Mouse (Mus musculus) embryonic facial prominence, embryonic 12.5 days (tissue): Measurements from ENCODE around the gene Xrcc5. TPM values are rescaled to one million over a fixed set of nuclear protein-coding genes. Genes with fewer than 3 reads are reported as not detected.

Source experiments
- ATAC-seq: fragments of 200-750 bp; cut with Nextera tagmentation; 2 replicates; pipeline ENCODE4 v1.8.0; 2017; ENCODE audit not compliant: insufficient number of reproducible peaks, insufficient read depth, low FRiP score, low TSS enrichment
- H3K27ac ChIP-seq: fragments of 300-500 bp; sonication (generic); 2 replicates; pipeline ENCODE4 v1.5.1; 2016; ENCODE audit warnings: mild to moderate bottlenecking
- H3K27me3 ChIP-seq: fragments of 300-500 bp; sonication (generic); 2 replicates; pipeline ENCODE4 v1.6.1; 2016; ENCODE audit warnings: mild to moderate bottlenecking, moderate library complexity
- H3K36me3 ChIP-seq: fragments of 300-500 bp; sonication (generic); 2 replicates; pipeline ENCODE4 v1.6.1; 2016; ENCODE audit warnings: mild to moderate bottlenecking
- H3K4me1 ChIP-seq: fragments of 300-500 bp; sonication (generic); 2 replicates; pipeline ENCODE4 v1.6.1; 2016
- H3K4me2 ChIP-seq: fragments of 300-500 bp; sonication (generic); replicated peaks from 2 replicates; pipeline ENCODE4 v1.6.1; 2016; ENCODE audit warnings: mild to moderate bottlenecking, moderate library complexity
- H3K4me3 ChIP-seq: fragments of 300-500 bp; sonication (generic); 2 replicates; pipeline ENCODE4 v1.5.1; 2016; ENCODE audit warnings: mild to moderate bottlenecking
- H3K9ac ChIP-seq: fragments of 300-500 bp; sonication (generic); 2 replicates; pipeline ENCODE4 v1.6.1; 2016; ENCODE audit warnings: mild to moderate bottlenecking, moderate library complexity
- H3K9me3 ChIP-seq: fragments of 300-500 bp; sonication (generic); 2 replicates; pipeline ENCODE4 v1.6.1; 2016; ENCODE audit warnings: mild to moderate bottlenecking, moderate library complexity
- WGBS: fragments of 180-500 bp; shearing (Covaris S2); methylation state at CpG from one replicate; pipeline ENCODE4 v1.1.7; 2016; 5-methylcytosine and 5-hydroxymethylcytosine counted together
- polyA plus RNA-seq: library from polyadenylated mRNA; unstranded; fragments of >200 nt; fragmentation: Nextera tagmentation; extraction: Ambion mirVana; gene quantifications from 2 replicates; pipeline ENCODE4 v1.2.1, GENCODE M21; 2016

Gene Xrcc5
- polyA plus RNA-seq, 1 experiment from 2014 or later: 60.2 TPM

DNA sequence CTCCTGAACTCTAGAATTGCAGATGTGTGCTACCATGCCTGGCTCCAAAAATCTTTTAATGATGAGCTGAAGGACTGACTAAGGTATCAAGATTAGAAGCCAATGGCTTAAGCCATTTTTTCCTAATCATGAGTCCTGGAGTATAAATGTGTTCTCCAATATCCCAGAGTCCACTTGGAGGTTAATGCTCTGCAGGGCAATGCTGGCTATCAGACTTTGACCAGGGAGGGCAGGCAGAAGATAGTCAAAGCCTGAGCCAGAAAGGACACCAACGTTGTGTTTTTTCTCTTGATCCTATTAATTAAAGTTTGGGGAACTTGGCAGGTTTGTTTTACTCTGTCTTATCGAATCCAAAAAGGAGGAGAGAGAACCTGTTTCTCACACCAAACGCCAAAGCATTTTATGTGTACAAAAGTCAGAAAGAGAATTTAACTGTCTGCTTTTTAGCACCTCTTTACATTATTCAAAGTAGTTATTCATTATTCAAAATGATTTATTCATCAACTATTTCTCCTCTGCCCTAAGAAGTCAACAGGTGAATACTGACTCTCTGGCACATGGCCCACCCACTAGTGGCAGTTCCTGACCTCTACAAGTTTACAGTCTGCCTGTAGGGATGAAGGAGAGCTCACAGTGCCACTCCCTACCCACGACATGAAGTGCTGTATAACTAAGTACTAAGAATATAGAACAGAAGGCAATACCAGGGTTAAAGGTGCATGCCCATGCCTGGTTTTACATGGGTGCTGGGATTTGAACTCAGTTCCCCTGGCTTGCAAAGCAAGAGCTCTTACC, 13.2 kb upstream of the Xrcc5 start:
- H3K4me1 ChIP-seq: no peaks in the 10 kb centered on the region
- no peaks in the 10 kb centered on the region for H3K36me3 ChIP-seq
- no peaks in the 10 kb centered on the region for H3K27me3 ChIP-seq
- H3K9me3 ChIP-seq: no peaks in the 10 kb centered on the region
- no peak overlapping the region for H3K4me2 ChIP-seq
- H3K27ac ChIP-seq: no peak overlapping the region
- WGBS: 68% methylated on average over 4 of the region's 4 CpGs
- H3K9ac ChIP-seq: no peak overlapping the region
- no peak overlapping the region for H3K4me3 ChIP-seq
- no peak for ATAC-seq

DNA sequence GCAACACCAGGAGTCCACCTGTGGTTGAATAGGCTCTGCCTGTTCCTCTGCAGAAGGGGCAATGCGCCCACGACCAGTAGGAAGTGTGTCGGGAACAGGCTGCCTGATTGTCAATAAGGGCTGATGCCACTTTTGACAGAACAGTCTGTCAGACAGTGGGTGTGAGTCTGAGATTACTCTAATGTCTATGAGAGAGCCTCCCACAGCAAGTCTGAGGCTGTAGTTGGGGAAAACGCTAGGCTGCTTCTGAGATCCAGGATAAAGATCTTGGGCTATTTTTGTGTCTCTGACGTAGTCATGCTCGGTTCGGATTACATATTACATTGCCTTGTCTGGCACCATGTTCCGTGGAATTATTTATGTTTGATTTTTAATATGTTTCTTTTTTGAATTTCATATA, 11.5 kb upstream of the Xrcc5 start:
- WGBS: 73% methylated on average over 8 of the region's 8 CpGs
- no peaks in the 10 kb centered on the region for H3K36me3 ChIP-seq

DNA sequence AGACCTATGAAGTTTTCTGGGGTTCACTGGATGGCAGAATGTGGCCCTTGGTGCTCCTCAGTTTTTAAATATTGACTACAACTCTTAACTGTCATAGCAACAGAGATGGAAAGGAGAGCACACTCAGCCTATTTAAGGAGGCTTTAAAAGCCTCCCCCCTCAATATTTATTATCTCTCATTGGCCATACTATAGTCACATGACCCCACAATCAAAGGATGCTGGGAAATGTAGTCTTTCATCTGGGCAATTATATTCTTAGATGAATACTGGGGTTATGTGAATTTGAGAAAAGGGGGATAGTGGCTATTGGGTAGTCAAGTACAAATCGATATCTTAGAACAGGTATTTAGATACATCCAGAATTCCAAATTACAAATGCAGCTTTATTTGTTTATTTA, 5.4 kb upstream of the Xrcc5 start:
- no peak overlapping the region for H3K4me3 ChIP-seq
- 82% methylated on average over 1 of the region's 1 CpGs for WGBS
- H3K27me3 ChIP-seq: no peaks in the 10 kb centered on the region
- no peak overlapping the region for H3K4me2 ChIP-seq
- H3K27ac ChIP-seq: no peak overlapping the region
- H3K9me3 ChIP-seq: no peaks in the 10 kb centered on the region
- ATAC-seq: no peak
- no peaks in the 10 kb centered on the region for H3K36me3 ChIP-seq
- no peaks in the 10 kb centered on the region for H3K4me1 ChIP-seq
- no peak overlapping the region for H3K9ac ChIP-seq

More for the DNA sequence above, 11.5 kb upstream of the Xrcc5 start:
- H3K4me1 ChIP-seq: no peaks in the 10 kb centered on the region
- ATAC-seq: no peak
- H3K4me2 ChIP-seq: no peak overlapping the region
- H3K9me3 ChIP-seq: no peaks in the 10 kb centered on the region
- no peak overlapping the region for H3K27ac ChIP-seq
- H3K27me3 ChIP-seq: no peaks in the 10 kb centered on the region
- no peak overlapping the region for H3K9ac ChIP-seq
- H3K4me3 ChIP-seq: no peak overlapping the region

DNA sequence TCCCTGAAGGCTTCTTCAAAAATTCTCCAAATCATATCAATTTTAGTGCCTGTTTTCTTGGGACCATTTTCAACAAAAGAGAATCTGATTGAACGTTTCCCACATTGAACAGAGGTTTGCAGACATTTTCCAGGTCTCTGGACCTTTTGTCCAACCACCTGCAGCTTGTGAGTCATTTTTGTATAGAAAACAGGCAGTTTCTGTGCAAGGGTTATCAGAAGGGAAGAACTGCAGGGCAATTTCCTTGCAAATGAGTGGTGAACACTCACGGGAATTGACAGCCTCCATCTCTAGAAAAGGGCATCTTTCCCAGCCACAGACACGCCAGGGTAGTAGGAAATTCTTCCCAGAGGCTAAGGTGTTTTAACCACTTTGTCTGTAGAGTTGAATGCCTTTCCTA, 980 bp upstream of the Xrcc5 start:
- Histone ChIP-seq H3K27me3 (no peaks in the 10 kb centered on the region), H3K4me3 (no peak overlapping the region), H3K36me3 (0 out of 2 replicates have a peak, but pooled peaks cover under 1% of the 10 kb centered on the region), H3K4me1 (peaks cover 20% of the 10 kb centered on the region), H3K9ac (no peak overlapping the region), H3K4me2 (peak overlapping the region; percentile 52; the same call in 1 of the 2 replicates), H3K27ac (no peak overlapping the region), H3K9me3 (no peaks in the 10 kb centered on the region)
- 62% methylated on average over 3 of the region's 3 CpGs for WGBS
- no peak for ATAC-seq

DNA sequence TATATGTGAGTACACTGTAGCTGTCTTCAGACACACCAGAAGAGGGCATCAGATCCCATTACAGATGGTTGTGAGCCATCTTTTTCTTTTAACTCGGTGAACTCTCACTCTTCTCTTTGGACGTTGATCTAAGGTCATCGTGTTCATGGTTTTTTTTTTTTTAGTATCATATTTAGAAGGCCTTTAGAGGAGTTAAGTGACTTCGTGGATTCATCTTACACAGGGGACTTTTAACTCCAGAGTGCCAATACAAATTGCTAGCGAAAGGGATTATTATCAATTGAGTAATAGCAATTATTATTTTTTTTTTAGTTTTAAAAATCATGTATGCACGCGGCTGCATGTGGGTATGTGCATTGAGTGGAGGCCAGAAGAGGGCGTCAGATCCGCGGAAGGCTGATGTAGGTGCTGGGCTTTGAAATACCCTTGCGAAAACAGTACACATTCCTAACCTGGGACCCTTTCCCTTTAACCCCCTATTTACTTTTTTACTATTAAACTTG, 491 bp upstream of the Xrcc5 start:
- WGBS: 2% methylated on average over 11 of the region's 11 CpGs
- ATAC-seq: peak; percentile 74
- H3K4me2 ChIP-seq: peak overlapping the region; percentile 52
- peak overlapping the region; percentile 68; the same call in 1 of the 2 replicates for H3K9ac ChIP-seq
- no peaks in the 10 kb centered on the region for H3K9me3 ChIP-seq
- H3K36me3 ChIP-seq: peaks cover 5% of the 10 kb centered on the region
- H3K27ac ChIP-seq: peak overlapping the region; percentile 92
- H3K27me3 ChIP-seq: no peaks in the 10 kb centered on the region
- H3K4me3 ChIP-seq: peak overlapping the region; percentile 57
- H3K4me1 ChIP-seq: peaks cover 20% of the 10 kb centered on the region

DNA sequence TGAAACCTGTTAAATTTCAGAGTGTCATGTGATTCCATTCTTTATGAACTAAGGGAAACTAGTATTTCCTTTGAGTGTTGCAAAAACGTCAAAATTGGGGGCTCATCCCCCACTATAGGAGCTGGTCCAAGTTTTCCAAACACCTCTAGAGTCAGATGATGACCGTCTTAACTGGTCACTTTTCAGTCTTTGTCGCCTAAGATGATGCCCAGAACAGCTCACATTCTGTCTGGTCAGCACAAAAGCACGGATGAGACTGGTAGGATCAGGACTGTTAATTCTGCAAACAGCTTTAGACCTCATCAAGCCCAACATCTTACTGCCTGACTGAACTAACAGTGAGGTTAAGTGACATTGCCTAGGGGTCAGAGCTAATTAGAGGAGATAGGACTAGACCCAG, 1.7 kb downstream of the Xrcc5 start:
- H3K4me2 ChIP-seq: no peak overlapping the region
- no peak overlapping the region for H3K4me3 ChIP-seq
- no peak for ATAC-seq
- H3K9ac ChIP-seq: no peak overlapping the region
- H3K4me1 ChIP-seq: peaks cover 20% of the 10 kb centered on the region
- no peak overlapping the region for H3K27ac ChIP-seq
- peaks cover 10% of the 10 kb centered on the region for H3K36me3 ChIP-seq
- WGBS: 48% methylated on average over 4 of the region's 4 CpGs
- H3K9me3 ChIP-seq: no peaks in the 10 kb centered on the region
- no peaks in the 10 kb centered on the region for H3K27me3 ChIP-seq

DNA sequence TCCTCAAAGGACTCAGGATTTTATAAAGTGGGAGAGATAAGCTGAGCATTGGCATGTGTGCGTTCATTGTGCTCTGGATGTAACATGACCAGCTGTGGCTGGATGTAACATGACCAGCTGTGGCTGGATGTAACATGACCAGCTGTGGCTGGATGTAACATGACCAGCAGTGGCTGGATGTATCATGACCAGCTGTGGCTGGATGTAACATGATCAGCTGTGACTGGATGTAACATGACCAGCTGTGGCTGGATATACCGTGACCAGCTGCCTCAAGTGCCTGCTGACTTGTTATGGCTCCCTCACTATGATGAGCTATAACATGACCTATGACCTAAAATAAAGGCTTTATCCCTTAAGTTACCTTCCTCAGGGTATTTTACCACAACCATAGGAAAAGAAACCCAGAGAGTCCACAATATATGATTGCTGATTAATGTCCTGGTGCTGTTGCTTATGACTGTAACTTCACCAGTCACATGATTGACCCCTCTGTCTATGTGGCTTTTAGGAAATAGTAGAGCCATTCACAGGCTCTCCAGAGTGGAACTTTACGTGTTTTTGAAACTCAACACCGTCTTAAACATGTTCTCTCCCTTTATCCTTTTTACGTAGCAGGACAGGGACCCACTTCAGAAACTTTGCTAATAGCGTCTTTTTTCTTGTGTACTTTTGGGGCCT, 2.7 kb downstream of the Xrcc5 start:
- Histone ChIP-seq H3K27me3 (no peaks in the 10 kb centered on the region), H3K9me3 (no peaks in the 10 kb centered on the region), H3K4me1 (peaks cover 20% of the 10 kb centered on the region), H3K4me2 (peak overlapping the region; percentile 19; the same call in 1 of the 2 replicates), H3K9ac (no peak overlapping the region), H3K27ac (peak overlapping the region; percentile 72), H3K36me3 (peaks cover 10% of the 10 kb centered on the region), H3K4me3 (no peak overlapping the region)
- ATAC-seq: peak; percentile 66; the same call in 1 of the 2 replicates
- 43% methylated on average over 6 of the region's 6 CpGs for WGBS

DNA sequence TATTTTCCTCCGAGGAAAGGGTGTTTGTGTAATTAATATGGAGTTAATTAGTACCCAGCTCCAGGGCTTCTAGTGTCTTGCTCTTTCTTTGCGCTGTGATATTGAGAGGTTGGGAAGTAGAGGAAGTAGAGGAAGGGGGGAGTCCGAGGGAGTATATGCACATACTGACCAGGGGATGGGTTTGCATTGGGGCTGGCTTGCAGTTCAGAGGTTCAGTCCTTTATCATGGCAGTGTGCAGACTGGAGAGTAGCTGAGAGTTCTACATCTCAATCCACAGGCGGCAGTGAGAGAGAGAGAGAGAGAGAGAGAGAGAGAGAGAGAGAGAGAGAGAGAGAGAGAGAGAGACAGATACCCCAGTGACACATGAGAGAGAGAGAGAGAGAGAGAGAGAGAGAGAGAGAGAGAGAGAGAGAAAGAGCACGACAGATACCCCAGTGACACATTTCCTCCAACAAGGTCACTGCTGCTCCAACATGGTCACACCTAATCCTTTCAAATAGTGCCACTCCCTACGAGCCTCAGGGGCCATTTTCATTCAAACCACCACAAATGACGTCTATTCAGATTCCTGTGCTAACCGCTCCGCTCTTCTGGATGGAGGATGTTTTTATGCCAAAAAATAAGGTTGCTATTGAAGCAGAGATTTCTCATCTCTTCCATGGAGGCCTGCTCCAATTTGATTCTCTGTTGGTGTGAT, 5.6 kb downstream of the Xrcc5 start:
- no peak overlapping the region for H3K9ac ChIP-seq
- no peak overlapping the region for H3K4me3 ChIP-seq
- WGBS: 82% methylated on average over 9 of the region's 9 CpGs
- H3K27me3 ChIP-seq: no peaks in the 10 kb centered on the region
- ATAC-seq: no peak
- H3K9me3 ChIP-seq: no peaks in the 10 kb centered on the region
- peaks cover 20% of the 10 kb centered on the region for H3K4me1 ChIP-seq
- no peak overlapping the region for H3K27ac ChIP-seq
- peaks cover 25% of the 10 kb centered on the region for H3K36me3 ChIP-seq
- no peak overlapping the region for H3K4me2 ChIP-seq

DNA sequence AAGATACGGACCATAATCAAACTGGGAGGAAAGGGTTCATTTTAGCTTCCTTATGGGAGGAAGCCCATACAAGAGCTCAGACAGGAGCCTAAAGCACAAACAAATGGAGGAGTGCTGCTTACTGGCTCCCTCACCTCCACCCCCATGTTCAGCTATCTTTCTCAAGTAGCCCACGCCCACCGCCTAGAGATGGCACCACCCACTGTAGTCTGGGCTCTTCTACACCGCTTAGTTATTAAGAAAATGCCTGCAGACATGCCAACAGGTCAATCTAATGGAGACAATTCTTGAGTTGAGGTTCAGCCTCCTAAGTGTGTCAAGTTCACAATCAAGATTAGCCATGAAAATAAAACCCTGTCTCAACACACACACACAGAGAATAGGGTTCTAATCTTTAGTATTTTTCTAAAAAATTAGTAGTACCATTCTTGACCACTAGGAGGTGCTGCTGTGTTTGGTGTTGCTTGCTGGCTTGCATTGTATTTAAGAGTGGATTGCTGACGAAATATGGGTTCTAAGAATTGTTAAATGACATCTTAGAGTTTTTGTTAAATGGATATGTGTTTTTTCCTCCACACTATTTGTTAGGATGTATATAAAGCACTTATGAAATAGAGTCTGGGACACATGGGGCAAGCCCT, 6.3 kb downstream of the Xrcc5 start:
- no peak overlapping the region for H3K9ac ChIP-seq
- no peaks in the 10 kb centered on the region for H3K27me3 ChIP-seq
- ATAC-seq: no peak
- H3K4me3 ChIP-seq: no peak overlapping the region
- no peaks in the 10 kb centered on the region for H3K9me3 ChIP-seq
- peaks cover 32% of the 10 kb centered on the region for H3K36me3 ChIP-seq
- H3K4me1 ChIP-seq: peaks cover 16% of the 10 kb centered on the region
- no peak overlapping the region for H3K27ac ChIP-seq
- 77% methylated on average over 5 of the region's 5 CpGs for WGBS
- H3K4me2 ChIP-seq: no peak overlapping the region

DNA sequence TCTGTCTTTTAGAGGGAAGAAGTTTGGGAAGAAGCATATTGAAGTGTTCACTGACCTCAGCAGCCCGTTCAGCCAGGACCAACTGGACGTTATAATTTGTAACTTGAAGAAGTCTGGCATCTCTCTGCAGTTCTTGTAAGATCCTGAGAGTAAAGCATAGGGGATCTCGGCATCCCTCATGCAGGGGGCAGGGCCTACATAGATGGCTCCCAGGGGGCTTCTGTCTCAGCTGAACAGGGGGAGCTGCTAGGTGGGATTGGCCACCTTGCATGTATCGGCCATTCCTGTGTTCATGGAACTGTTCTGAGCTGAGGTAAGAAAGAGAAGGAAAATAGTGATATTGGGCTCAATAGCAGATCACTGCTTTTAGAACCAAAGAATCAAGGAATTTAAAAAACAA, 8.2 kb downstream of the Xrcc5 start:
- Histone ChIP-seq H3K27ac (no peak overlapping the region), H3K4me2 (no peak overlapping the region), H3K36me3 (peaks cover 50% of the 10 kb centered on the region), H3K9me3 (no peaks in the 10 kb centered on the region), H3K4me1 (peaks cover under 1% of the 10 kb centered on the region; the same call in 1 of the 2 replicates), H3K27me3 (no peaks in the 10 kb centered on the region), H3K4me3 (no peak overlapping the region), H3K9ac (no peak overlapping the region)
- WGBS: 83% methylated on average over 4 of the region's 4 CpGs
- ATAC-seq: no peak

DNA sequence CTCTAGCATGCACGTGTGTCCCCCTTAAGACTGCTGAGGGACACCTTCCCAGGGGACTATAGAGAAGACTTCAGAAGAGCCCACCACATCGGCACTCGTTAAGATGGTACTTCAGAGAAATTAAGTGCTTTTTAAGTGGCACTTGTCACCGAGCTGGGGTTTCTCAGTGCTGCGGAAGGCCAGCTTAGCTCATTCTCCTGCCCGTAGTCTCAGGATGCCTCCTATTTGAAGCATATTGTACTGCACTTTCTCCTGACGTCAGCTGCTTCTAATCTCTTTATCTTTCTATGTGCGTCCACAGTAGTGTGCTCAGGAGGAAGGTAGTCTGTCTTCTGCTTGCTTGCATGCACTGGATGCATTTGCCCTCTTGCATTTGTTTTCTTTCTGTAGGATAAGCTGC, 9.2 kb downstream of the Xrcc5 start:
- Histone ChIP-seq H3K9ac (no peak overlapping the region), H3K27me3 (no peaks in the 10 kb centered on the region), H3K36me3 (peaks cover 57% of the 10 kb centered on the region), H3K4me2 (no peak overlapping the region), H3K9me3 (no peaks in the 10 kb centered on the region), H3K4me1 (no peaks in the 10 kb centered on the region), H3K4me3 (no peak overlapping the region), H3K27ac (no peak overlapping the region)
- 79% methylated on average over 8 of the region's 8 CpGs for WGBS
- ATAC-seq: no peak
